Comparison of ENCODE assay signal across 27 mouse cellular contexts in genomic region chr1:6973749-6974327, GRCm38 (mm10).
DNase-seq lines count a peak whose midpoint lies in the region; ATAC-seq and TF ChIP-seq lines count a peak whose summit lies in the region.
"Had no signal": no experiment of that assay in that cellular context is flagged by ENCODE, and none has a peak within 500 bp of the region (broad histone marks: within the 10 kb centered on the region; RNA-seq: fewer than 3 reads in every experiment).

No protein-coding gene starts in this region.

- no peaks in the 10 kb centered on the region for H3K9me3 ChIP-seq in intestine, embryonic 14.5 days (ENCODE audit: control insufficient read depth, low read length)
- H3K9me3 ChIP-seq in intestine, postnatal 0 days (ENCODE audit: control insufficient read depth) = no peaks in the 10 kb centered on the region
- H3K9me3 ChIP-seq in stomach, embryonic 15.5 days = no peaks in the 10 kb centered on the region
- H3K9me3 ChIP-seq: embryonic facial prominence, embryonic 12.5 days; forebrain, embryonic 12.5 days; forebrain, embryonic 15.5 days; heart, embryonic 12.5 days; heart, embryonic 15.5 days; hindbrain, embryonic 10.5 days; hindbrain, embryonic 13.5 days had no signal

- no peak overlapping the region for H3K4me2 ChIP-seq in intestine, embryonic 14.5 days (ENCODE audit: low read length)
- no peak overlapping the region for H3K4me2 ChIP-seq in intestine, postnatal 0 days (replicated peaks; ENCODE audit: low read depth)
- no peak overlapping the region for H3K4me2 ChIP-seq in stomach, embryonic 15.5 days
- H3K4me2 ChIP-seq: embryonic facial prominence, embryonic 12.5 days; forebrain, embryonic 12.5 days; forebrain, embryonic 15.5 days; heart, embryonic 12.5 days; heart, embryonic 15.5 days; hindbrain, embryonic 13.5 days had no signal

- H3K9ac ChIP-seq in intestine, embryonic 14.5 days (ENCODE audit: low read length) = no peak overlapping the region
- no peak overlapping the region for H3K9ac ChIP-seq in intestine, postnatal 0 days (ENCODE audit: low read depth, low read length)
- H3K9ac ChIP-seq in stomach, embryonic 15.5 days = no peak overlapping the region
- H3K9ac ChIP-seq: embryonic facial prominence, embryonic 12.5 days; forebrain, embryonic 12.5 days; forebrain, embryonic 15.5 days; heart, embryonic 12.5 days; heart, embryonic 15.5 days; hindbrain, embryonic 13.5 days had no signal

- no peaks in the 10 kb centered on the region for H3K4me1 ChIP-seq in intestine, embryonic 14.5 days (replicated peaks; ENCODE audit: control insufficient read depth, insufficient read depth, low read length)
- no peaks in the 10 kb centered on the region for H3K4me1 ChIP-seq in intestine, postnatal 0 days (replicated peaks; ENCODE audit: control insufficient read depth, insufficient read depth, low read length)
- H3K4me1 ChIP-seq in stomach, embryonic 15.5 days = no peaks in the 10 kb centered on the region
- H3K4me1 ChIP-seq: embryonic facial prominence, embryonic 12.5 days; forebrain, embryonic 12.5 days; forebrain, embryonic 15.5 days; heart, embryonic 12.5 days; heart, embryonic 15.5 days; hindbrain, embryonic 10.5 days; hindbrain, embryonic 13.5 days had no signal

- H3K27me3 ChIP-seq in intestine, embryonic 14.5 days (replicated peaks; ENCODE audit: control insufficient read depth, insufficient read depth, low read length) = no peaks in the 10 kb centered on the region
- H3K27me3 ChIP-seq in intestine, postnatal 0 days (replicated peaks; ENCODE audit: control insufficient read depth, insufficient read depth, low read length) = no peaks in the 10 kb centered on the region
- H3K27me3 ChIP-seq in stomach, embryonic 15.5 days (replicated peaks) = no peaks in the 10 kb centered on the region
- H3K27me3 ChIP-seq: embryonic facial prominence, embryonic 12.5 days; forebrain, embryonic 12.5 days; forebrain, embryonic 15.5 days; heart, embryonic 12.5 days; heart, embryonic 15.5 days; hindbrain, embryonic 13.5 days had no signal

- no peak overlapping the region for H3K27ac ChIP-seq in intestine, embryonic 14.5 days (ENCODE audit: low read depth)
- H3K27ac ChIP-seq in intestine, postnatal 0 days (ENCODE audit: low read depth, low read length) = no peak overlapping the region
- no peak overlapping the region for H3K27ac ChIP-seq in stomach, embryonic 15.5 days
- H3K27ac ChIP-seq: embryonic facial prominence, embryonic 12.5 days; forebrain, embryonic 12.5 days; forebrain, embryonic 15.5 days; heart, embryonic 15.5 days; hindbrain, embryonic 10.5 days; hindbrain, embryonic 13.5 days had no signal

- no peak overlapping the region for H3K4me3 ChIP-seq in intestine, embryonic 14.5 days (ENCODE audit: low read depth, low read length)
- no peak overlapping the region for H3K4me3 ChIP-seq in intestine, postnatal 0 days (ENCODE audit: low read depth, low read length)
- no peak overlapping the region for H3K4me3 ChIP-seq in stomach, embryonic 15.5 days (replicated peaks)
- H3K4me3 ChIP-seq: embryonic facial prominence, embryonic 12.5 days; erythroblast, embryonic 14.5 days; forebrain, embryonic 12.5 days; forebrain, embryonic 15.5 days; heart, embryonic 12.5 days; heart, embryonic 15.5 days; hindbrain, embryonic 10.5 days; hindbrain, embryonic 13.5 days had no signal

- DNase-seq in Muller cell, postnatal 12 days (ENCODE audit: inconsistent ontology term) = peak; percentile 58
- no peak for DNase-seq in intestine, embryonic 14.5 days (ENCODE audit: low spot score)
- no peak for DNase-seq in thymus, adult 18-20 months
- no peak for DNase-seq in spleen, postnatal 10 days (ENCODE audit: low spot score in 2 of 2)
- no peak for DNase-seq in left cerebral cortex, postnatal 25 days (ENCODE audit: low spot score in 2 of 2)
- DNase-seq: adrenal gland, postnatal 10 days; adrenal gland, postnatal 36 days; cerebellum, adult 18-20 months; cerebellum, adult 9-10 months; cerebellum, postnatal 14 days; gastrocnemius, postnatal 25 days; heart, adult 18-20 months; heart, postnatal 10 days; heart, postnatal 36 days had no signal

- peak; percentile 93 for ATAC-seq in intestine, embryonic 14.5 days (replicated peaks; ENCODE audit: low FRiP score, low TSS enrichment, low read depth)
- peak; percentile 98 for ATAC-seq in intestine, postnatal 0 days
- ATAC-seq in stomach, embryonic 15.5 days (ENCODE audit: insufficient read depth, low FRiP score, low read depth) = peak; percentile 31; the same call in 1 of the 2 replicates
- no peak for ATAC-seq in megakaryocyte-erythroid progenitor cell, adult 5-6 weeks (replicated peaks; ENCODE audit: low FRiP score, low TSS enrichment, poor library complexity, severe bottlenecking)
- ATAC-seq: activated CD4-positive, CD25-positive, alpha-beta regulatory T cell, adult 4 months; CD4-positive, CD25-positive, alpha-beta regulatory T cell, adult 4 months; forebrain, embryonic 15.5 days had no signal

- H3K36me3 ChIP-seq in intestine, embryonic 14.5 days (ENCODE audit: control insufficient read depth, insufficient read depth, low read length) = no peaks in the 10 kb centered on the region
- H3K36me3 ChIP-seq in intestine, postnatal 0 days (ENCODE audit: control insufficient read depth, insufficient read depth) = no peaks in the 10 kb centered on the region
- no peaks in the 10 kb centered on the region for H3K36me3 ChIP-seq in stomach, embryonic 15.5 days
- H3K36me3 ChIP-seq: embryonic facial prominence, embryonic 12.5 days; forebrain, embryonic 12.5 days; forebrain, embryonic 15.5 days; heart, embryonic 12.5 days; heart, embryonic 15.5 days; hindbrain, embryonic 10.5 days; hindbrain, embryonic 13.5 days had no signal

- WGBS in intestine, embryonic 14.5 days = 48% methylated on average over 1 of the region's 1 CpGs
- 25% methylated on average over 1 of the region's 1 CpGs for WGBS in intestine, postnatal 0 days
- WGBS in stomach, embryonic 15.5 days = 63% methylated on average over 1 of the region's 1 CpGs

- no peak for TF ChIP-seq CTCF in intestine, postnatal 0 days (IDR thresholded peaks at IDR 0.05; ENCODE audit: low read depth)

- intact Hi-C loops in left cerebral cortex, postnatal 25 days (cut with DNase I) = no loop called here
